Mouse (Mus musculus) bone marrow, adult 2 months (tissue): ENCODE measurements around the gene B4galt5.

ENCODE experiments used
- CTCF ChIP-seq: fragments of 200-500 bp; IDR thresholded peaks from 2 replicates; pipeline ENCODE4 v1.5.1; 2011; ENCODE audit warnings: low read length, control low read depth; ENCODE audit not compliant: control insufficient read depth, insufficient read depth
- POLR2A ChIP-seq: fragments of 200-500 bp; IDR thresholded peaks from 2 replicates; pipeline ENCODE4 v1.6.1; 2011; ENCODE audit warnings: low read depth, mild to moderate bottlenecking, control low read depth, low read length, borderline replicate concordance; ENCODE audit not compliant: control insufficient read depth

DNA sequence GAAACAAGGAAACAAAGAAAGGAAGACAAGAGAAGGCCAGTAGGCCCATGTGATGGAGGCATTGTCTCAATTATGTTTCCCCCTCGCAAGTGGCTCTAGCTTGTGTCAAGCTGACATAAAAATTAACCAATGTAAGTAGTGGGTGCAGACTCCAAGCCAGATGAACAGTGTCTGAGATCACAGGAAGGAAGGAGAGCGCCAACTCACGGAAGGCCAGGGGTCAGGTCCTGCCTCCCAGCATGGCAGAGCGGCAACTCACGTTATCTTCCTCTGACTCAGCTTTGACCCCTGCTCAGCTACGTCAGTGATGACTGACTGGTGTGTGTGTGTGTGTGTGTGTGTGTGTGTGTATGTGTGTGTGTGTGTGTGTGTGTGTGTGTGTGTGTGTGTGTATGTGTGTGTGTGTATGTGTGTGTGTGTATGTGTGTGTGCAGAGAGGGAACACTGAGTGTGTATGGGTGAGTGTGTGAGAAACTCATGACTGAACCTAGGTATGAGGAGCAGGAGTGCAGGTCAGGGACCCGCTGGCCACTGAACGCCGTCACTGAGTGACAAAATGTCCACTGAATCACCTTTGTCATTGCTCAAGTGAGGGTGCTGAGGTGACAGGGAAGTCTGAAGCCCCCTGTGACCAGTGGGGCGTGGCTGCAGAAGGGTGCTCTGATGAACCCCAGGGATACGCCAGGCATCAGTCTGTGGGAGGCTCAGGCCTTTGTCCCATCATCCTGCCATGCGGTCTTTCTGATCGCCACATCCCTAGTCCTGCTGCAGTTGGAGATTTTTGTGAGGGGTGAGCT is 55.5 kb downstream of the B4galt5 start:
- TF ChIP-seq CTCF (no peak), POLR2A (no peak)
